Mouse (Mus musculus): ENCODE data around the gene Tango2. TPM values are rescaled to one million over a fixed set of nuclear protein-coding genes. Genes with fewer than 3 reads are reported as not detected.

Tango2 gene
- 99.7 and 100 TPM in 2 replicates for polyA plus RNA-seq (2012; rRNA removed)

DNA sequence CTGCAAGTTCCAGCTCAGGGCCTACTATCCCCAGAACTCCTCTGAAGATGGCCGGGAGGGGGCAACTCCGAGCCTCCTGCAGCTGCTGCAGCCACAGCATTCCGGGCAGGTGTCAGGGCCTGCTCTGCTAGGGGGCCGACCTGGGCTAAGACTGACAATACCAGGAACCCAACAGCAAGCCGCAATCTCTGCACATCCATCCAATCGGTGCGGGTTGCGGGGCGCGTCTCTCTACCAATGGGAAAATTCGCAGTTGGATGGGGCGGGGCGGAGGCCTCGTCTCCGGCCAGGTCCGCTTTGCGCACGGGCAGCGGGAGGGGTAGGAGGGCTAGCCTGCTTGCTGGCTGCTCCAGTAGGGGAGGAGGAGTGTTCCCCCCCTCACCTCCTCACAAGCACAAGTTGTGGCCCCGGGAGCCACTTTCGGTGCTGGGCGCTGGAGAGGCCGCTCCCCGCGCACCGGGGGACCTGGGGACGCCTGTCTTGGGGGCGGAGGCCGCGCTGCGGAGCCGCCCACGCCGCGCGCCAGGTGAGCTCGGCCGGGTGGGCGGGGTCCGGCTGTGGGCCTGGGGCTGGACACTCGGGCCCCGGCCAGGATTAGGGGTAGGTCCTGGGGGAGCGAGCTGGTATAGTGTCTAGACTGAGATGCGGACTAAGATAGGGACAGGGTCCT, at the start of gene Tango2, which contains the start of gene Arvcf:
TSS of gene Tango2 (minus strand) at position 173 of the 670 bp plus-strand sequence.
TSS of gene Arvcf (plus strand) at position 252 of the 670 bp plus-strand sequence.

DNA sequence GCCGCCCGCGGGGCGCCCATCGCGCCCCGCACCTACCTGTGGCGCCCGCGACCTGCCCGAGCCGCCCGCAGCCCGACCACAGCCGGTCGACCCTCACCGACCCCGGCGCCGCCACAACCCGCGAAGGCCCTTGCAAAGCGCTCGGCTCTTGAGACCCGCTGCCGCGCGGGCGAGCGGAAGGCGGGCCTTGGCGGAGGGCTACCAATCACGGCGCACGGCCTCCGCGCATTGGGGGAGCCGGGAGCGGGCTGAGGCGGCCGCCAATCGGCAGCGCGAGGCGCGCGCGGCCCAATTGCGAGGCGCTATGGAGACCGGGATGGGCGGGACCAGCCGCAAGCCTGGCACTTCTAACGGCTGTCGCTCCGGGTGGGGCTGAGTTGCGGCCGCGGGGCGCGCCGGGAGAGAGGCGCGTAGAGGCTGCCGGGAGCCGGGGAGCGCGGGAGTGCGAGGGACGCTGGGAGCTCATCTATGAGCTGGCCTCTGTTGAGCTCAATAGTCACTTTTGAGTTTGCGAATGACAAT, 58.8 kb downstream of the Tango2 start, which contains the start of gene Dgcr8:
TSS of gene Dgcr8 (minus strand) at position 180 of the 522 bp plus-strand sequence.

DNA sequence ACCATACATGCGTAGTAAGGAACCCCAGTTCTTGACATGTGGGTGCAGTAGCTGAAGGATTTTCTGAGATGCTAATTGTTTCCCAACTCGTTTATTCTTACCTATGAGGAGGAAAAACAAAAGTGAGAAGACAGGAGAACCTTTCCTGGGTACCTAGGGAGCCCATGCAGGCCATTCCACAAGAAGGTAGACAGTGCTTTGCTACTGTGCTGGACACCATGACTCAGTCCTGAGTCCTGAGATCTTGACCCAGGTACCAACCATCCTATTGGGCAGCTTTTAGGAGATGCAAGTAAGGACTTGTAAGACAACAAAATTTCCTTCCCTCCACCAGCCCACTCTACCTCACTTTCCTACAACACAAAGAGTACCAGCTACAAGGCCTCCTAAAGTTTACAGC, 89.7 kb downstream of the Tango2 start, which contains the start of gene Gm49776:
TSS of gene Gm49776 (minus strand) at position 101 of the 400 bp plus-strand sequence.

Other genes with a start within 250 kb of the Tango2 start
- 68.5 and 70.7 TPM in 2 replicates for gene Rtn4r, start 220.5 kb downstream of the Tango2 start, polyA plus RNA-seq (2012; rRNA removed)
- not detected in 2 replicates for gene Ccdc188, start 130.2 kb downstream of the Tango2 start, polyA plus RNA-seq (2012; rRNA removed)
- 52.0 and 62.2 TPM in 2 replicates for gene Zdhhc8, start 113.0 kb downstream of the Tango2 start, polyA plus RNA-seq (2012; rRNA removed)
- 92.8 and 93.7 TPM in 2 replicates for gene Trmt2a, start 99.4 kb downstream of the Tango2 start, polyA plus RNA-seq (2012; rRNA removed)
- 176 and 186 TPM in 2 replicates for gene Ranbp1, start 99.4 kb downstream of the Tango2 start, polyA plus RNA-seq (2012; rRNA removed)
- 0.15 TPM in 1 of 2 replicates, not detected in the other for gene Gm49776, start 89.8 kb downstream of the Tango2 start, polyA plus RNA-seq (2012; rRNA removed)
- 66.9 and 70.9 TPM in 2 replicates for gene Dgcr8, start 58.9 kb downstream of the Tango2 start, polyA plus RNA-seq (2012; rRNA removed)
- 115 and 122 TPM in 2 replicates for gene Arvcf, start 79 bp upstream of the Tango2 start, polyA plus RNA-seq (2012; rRNA removed)
- 26.0 and 26.7 TPM in 2 replicates for gene Txnrd2, start 78.3 kb upstream of the Tango2 start, polyA plus RNA-seq (2012; rRNA removed)
- 80.7 and 90.6 TPM in 2 replicates for gene Comt, start 78.7 kb upstream of the Tango2 start, polyA plus RNA-seq (2012; rRNA removed)
- gene Gnb1l, start 150.6 kb upstream of the Tango2 start, polyA plus RNA-seq (2012; rRNA removed): 13.3 and 14.6 TPM in 2 replicates
- 9.4 and 9.8 TPM in 2 replicates for gene Rtl10, start 150.8 kb upstream of the Tango2 start, polyA plus RNA-seq (2012; rRNA removed)
- 0.76 and 0.82 TPM in 2 replicates for gene Tbx1, start 242.6 kb upstream of the Tango2 start, polyA plus RNA-seq (2012; rRNA removed)

Data from central nervous system, embryonic 18 days (tissue).